Mouse (Mus musculus) heart, embryonic 13.5 days (tissue): Measurements from ENCODE around the gene Dok3. TPM values are rescaled to one million over a fixed set of nuclear protein-coding genes. Genes with fewer than 3 reads are reported as not detected.

Experiments
- ATAC-seq: fragments of 200-750 bp; cut with Nextera tagmentation; 2 replicates; pipeline ENCODE4 v1.8.0; 2017; ENCODE audit warnings: moderate TSS enrichment; ENCODE audit not compliant: insufficient number of reproducible peaks, low FRiP score, low TSS enrichment; ENCODE audit errors: extremely low read depth
- H3K27ac ChIP-seq: fragments of 300-500 bp; sonication (generic); replicated peaks from 2 replicates; pipeline ENCODE4 v1.5.1; 2015; ENCODE audit warnings: moderate library complexity, mild to moderate bottlenecking, inconsistent platforms
- H3K27me3 ChIP-seq: fragments of 300-500 bp; sonication (generic); replicated peaks from 2 replicates; pipeline ENCODE4 v1.6.1; 2015; ENCODE audit warnings: mild to moderate bottlenecking, inconsistent platforms
- H3K36me3 ChIP-seq: fragments of 300-500 bp; sonication (generic); 2 replicates; pipeline ENCODE4 v1.6.1; 2015; ENCODE audit warnings: mild to moderate bottlenecking, inconsistent platforms
- H3K4me1 ChIP-seq: fragments of 300-500 bp; sonication (generic); 2 replicates; pipeline ENCODE4 v1.6.1; 2015; ENCODE audit warnings: inconsistent platforms
- H3K4me2 ChIP-seq: fragments of 300-500 bp; sonication (generic); 2 replicates; pipeline ENCODE4 v1.6.1; 2015; ENCODE audit warnings: inconsistent platforms, mild to moderate bottlenecking, moderate library complexity
- H3K4me3 ChIP-seq: fragments of 300-500 bp; sonication (generic); 2 replicates; pipeline ENCODE4 v1.5.1; 2015; ENCODE audit warnings: moderate library complexity, mild to moderate bottlenecking, inconsistent platforms
- H3K9ac ChIP-seq: fragments of 300-500 bp; sonication (generic); 2 replicates; pipeline ENCODE4 v1.6.1; 2015; ENCODE audit warnings: inconsistent platforms, mild to moderate bottlenecking, moderate library complexity
- H3K9me3 ChIP-seq: fragments of 300-500 bp; sonication (generic); 2 replicates; pipeline ENCODE4 v1.6.1; 2016; ENCODE audit warnings: inconsistent platforms
- WGBS: fragments of 180-500 bp; shearing (Covaris S2); methylation state at CpG from one replicate; pipeline ENCODE4 v1.1.7; 2015; ENCODE audit warnings: mixed read lengths; 5-methylcytosine and 5-hydroxymethylcytosine counted together
- polyA plus RNA-seq: library from polyadenylated mRNA; unstranded; fragments of >200 nt; fragmentation: Nextera tagmentation; extraction: Ambion mirVana; gene quantifications from 2 replicates; pipeline ENCODE4 v1.2.1, GENCODE M21; 2015

Gene Dok3
- polyA plus RNA-seq, 1 experiment from 2014 or later: 1.2 TPM

- Histone ChIP-seq H3K27ac (peak overlapping the region; percentile 70), H3K4me1 (peaks cover 60% of the 10 kb centered on the region), H3K27me3 (peaks cover 88% of the 10 kb centered on the region)
Observed at GRCm38 (mm10) chr13:55486029-55486794, 42.9 kb downstream of the Dok3 start.

DNA sequence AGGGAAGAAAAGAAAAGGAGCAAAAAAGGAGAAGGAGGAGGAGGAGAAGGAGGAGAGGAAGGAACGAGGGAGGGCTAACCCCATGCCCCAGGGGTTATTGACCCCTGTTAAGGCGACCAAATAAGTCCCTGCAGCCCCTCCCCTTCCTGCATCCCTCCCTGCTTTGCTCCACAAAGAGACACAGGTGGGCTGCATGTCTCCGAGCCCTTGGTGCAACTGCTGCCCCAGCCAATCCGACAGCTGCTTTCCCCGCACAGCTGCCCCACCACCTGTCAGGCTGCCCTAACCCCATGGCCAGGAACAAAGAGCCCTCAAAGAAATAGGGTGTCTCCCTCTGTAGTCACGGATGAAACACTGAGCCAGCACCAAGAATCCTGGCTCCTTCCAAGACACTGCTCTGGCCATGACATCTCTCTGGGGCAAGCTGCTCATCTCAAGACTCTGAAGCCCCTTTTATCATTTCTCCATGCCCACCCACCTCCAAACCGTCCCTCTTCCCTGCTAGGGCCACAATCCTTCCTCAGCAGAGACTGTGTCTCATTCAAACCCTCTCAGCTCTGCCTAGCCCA, 44.5 kb downstream of the Dok3 start:
- no peak for ATAC-seq
- H3K4me3 ChIP-seq: no peak overlapping the region
- H3K27ac ChIP-seq: no peak overlapping the region
- peaks cover 29% of the 10 kb centered on the region for H3K36me3 ChIP-seq
- no peak overlapping the region; the same call in 1 of the 2 replicates for H3K9ac ChIP-seq
- 47% methylated on average over 7 of the region's 7 CpGs for whole genome bisulfite sequencing
- H3K4me1 ChIP-seq: peaks cover 60% of the 10 kb centered on the region
- H3K4me2 ChIP-seq: peak overlapping the region; percentile 81
- peaks cover 92% of the 10 kb centered on the region for H3K27me3 ChIP-seq
- no peaks in the 10 kb centered on the region for H3K9me3 ChIP-seq

More at GRCm38 (mm10) chr13:55486029-55486794, 42.9 kb downstream of the Dok3 start:
- no peaks in the 10 kb centered on the region for H3K9me3 ChIP-seq
- peak overlapping the region; percentile 81 for H3K4me2 ChIP-seq
- H3K4me3 ChIP-seq: peak overlapping the region; percentile 70
- peak overlapping the region; percentile 97 for H3K9ac ChIP-seq
- peaks cover 13% of the 10 kb centered on the region for H3K36me3 ChIP-seq
- 41% methylated on average over 14 of the region's 14 CpGs for WGBS
- no peak for ATAC-seq

DNA sequence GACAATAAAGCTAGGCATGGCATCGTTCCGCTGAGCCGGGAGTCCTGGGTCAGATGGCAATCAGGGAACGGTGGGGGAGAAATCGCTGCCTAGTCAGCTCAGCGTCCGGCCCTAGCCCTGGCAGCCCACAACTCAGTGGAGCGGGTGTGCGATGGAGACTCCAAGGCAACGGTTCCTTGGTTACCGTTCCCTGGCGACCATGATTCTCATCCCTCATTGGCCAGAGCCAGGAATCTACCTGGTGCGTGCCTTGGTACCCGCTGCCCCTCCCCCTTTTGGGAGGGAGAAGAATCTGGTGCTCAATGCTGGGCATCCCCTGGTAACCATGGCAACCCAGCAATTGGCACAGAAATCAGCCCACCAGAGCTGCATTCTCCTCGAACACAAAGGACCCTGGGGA, 45.5 kb downstream of the Dok3 start:
- Histone ChIP-seq H3K9me3 (no peaks in the 10 kb centered on the region), H3K36me3 (peaks cover 36% of the 10 kb centered on the region), H3K4me1 (peaks cover 65% of the 10 kb centered on the region), H3K9ac (peak overlapping the region; percentile 45; the same call in 1 of the 2 replicates), H3K27ac (peak overlapping the region; percentile 54), H3K27me3 (peaks cover 92% of the 10 kb centered on the region), H3K4me3 (no peak overlapping the region), H3K4me2 (peak overlapping the region; percentile 22)
- ATAC-seq: no peak
- 48% methylated on average over 15 of the region's 15 CpGs for WGBS

DNA sequence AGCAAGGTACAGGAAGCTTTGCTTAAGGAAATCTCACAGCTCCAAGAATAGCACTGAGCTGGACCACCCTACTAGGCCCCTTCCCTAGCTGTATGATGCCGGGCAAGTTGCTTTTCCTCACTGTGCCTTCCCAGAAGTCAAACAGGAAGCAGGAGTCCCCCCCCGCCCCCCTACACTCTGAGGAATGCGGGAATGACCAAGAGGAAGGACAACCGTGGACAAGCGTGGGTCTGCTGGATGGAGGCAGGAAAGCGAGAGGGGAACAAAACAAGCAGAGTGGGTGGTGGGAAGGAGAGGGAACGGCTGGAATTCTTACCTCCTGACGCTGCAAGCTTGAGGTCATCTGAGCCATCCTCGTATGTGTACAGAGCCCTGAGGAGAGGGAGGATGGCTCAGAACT, 46.0 kb downstream of the Dok3 start:
- peak overlapping the region; percentile 22 for H3K4me2 ChIP-seq

GRCm38 (mm10) chr13:55482542-55482941, 46.6 kb downstream of the Dok3 start:
- Histone ChIP-seq H3K4me1 (peaks cover 60% of the 10 kb centered on the region), H3K9ac (peak overlapping the region; percentile 50; the same call in 1 of the 2 replicates), H3K27ac (peak overlapping the region; percentile 54)

More for the DNA sequence above, 46.0 kb downstream of the Dok3 start:
- Histone ChIP-seq H3K36me3 (peaks cover 36% of the 10 kb centered on the region), H3K9me3 (no peaks in the 10 kb centered on the region), H3K4me3 (peak overlapping the region; percentile 2; the same call in 1 of the 2 replicates), H3K27ac (peak overlapping the region; percentile 54), H3K27me3 (peaks cover 86% of the 10 kb centered on the region), H3K9ac (peak overlapping the region; percentile 50; the same call in 1 of the 2 replicates), H3K4me1 (peaks cover 61% of the 10 kb centered on the region)
- ATAC-seq: no peak
- WGBS: 27% methylated on average over 9 of the region's 9 CpGs

DNA sequence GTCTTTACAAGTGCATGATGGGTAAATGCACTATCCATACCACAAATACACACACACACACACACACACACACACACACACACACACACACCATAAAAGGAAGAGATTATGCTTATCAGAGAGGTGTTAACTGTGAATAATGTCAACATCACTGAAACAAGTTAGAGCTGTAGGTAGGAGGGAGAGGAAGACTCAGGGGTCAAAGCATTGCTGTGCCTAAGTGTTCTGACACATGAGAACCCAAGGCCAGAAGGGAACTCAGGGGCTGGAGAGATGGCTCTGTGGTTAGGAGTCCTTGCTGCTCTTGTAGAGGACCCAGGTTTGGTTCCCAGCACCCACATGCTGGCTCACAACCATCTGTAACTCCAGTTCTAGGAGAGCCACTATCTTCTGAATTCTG, 49.2 kb downstream of the Dok3 start:
- no peaks in the 10 kb centered on the region for H3K9me3 ChIP-seq
- H3K9ac ChIP-seq: no peak overlapping the region
- peaks cover 88% of the 10 kb centered on the region for H3K27me3 ChIP-seq
- no peak overlapping the region for H3K27ac ChIP-seq
- no peak overlapping the region for H3K4me3 ChIP-seq
- no peak overlapping the region for H3K4me2 ChIP-seq
- ATAC-seq: no peak
- peaks cover 65% of the 10 kb centered on the region for H3K36me3 ChIP-seq
- peaks cover 35% of the 10 kb centered on the region for H3K4me1 ChIP-seq

More at GRCm38 (mm10) chr13:55482542-55482941, 46.6 kb downstream of the Dok3 start:
- peak overlapping the region; percentile 2; the same call in 1 of the 2 replicates for H3K4me3 ChIP-seq
- H3K9me3 ChIP-seq: no peaks in the 10 kb centered on the region
- WGBS: 52% methylated on average over 7 of the region's 7 CpGs
- H3K4me2 ChIP-seq: peak overlapping the region; percentile 22; the same call in 1 of the 2 replicates
- no peak; the same call in 1 of the 2 replicates for ATAC-seq
- H3K27me3 ChIP-seq: peaks cover 85% of the 10 kb centered on the region
- H3K36me3 ChIP-seq: peaks cover 39% of the 10 kb centered on the region

GRCm38 (mm10) chr13:55479008-55479407, 50.1 kb downstream of the Dok3 start:
- Histone ChIP-seq H3K4me1 (peaks cover 30% of the 10 kb centered on the region), H3K4me3 (no peak overlapping the region), H3K36me3 (peaks cover 74% of the 10 kb centered on the region), H3K27me3 (peaks cover 88% of the 10 kb centered on the region), H3K9ac (no peak overlapping the region), H3K27ac (peak overlapping the region; percentile 52; the same call in 1 of the 2 replicates), H3K9me3 (no peaks in the 10 kb centered on the region), H3K4me2 (no peak overlapping the region)
- 62% methylated on average over 7 of the region's 7 CpGs for WGBS
- ATAC-seq: no peak

DNA sequence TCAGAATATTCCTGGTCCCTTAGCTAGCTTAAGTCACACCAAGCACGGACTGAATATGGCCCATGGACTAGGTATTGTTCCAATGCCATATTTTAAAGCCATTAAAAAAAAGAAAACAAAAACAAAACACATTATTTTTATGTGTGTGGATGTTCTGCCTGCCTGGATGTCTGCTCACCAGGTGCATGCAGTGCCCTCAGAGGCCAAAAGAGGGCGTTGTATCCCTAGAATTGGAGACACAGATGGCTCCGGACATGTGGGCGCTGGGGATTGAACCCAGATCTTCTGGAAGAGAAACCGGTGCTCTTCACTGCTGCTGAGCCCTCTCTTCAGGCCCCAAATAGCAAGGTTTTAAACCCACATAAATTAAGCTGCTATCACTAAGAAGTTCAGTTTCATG, 51.1 kb downstream of the Dok3 start:
- H3K9me3 ChIP-seq: no peaks in the 10 kb centered on the region
- WGBS: 47% methylated on average over 5 of the region's 5 CpGs
- no peak overlapping the region for H3K4me2 ChIP-seq
- H3K9ac ChIP-seq: no peak overlapping the region
- H3K27ac ChIP-seq: no peak overlapping the region
- H3K4me3 ChIP-seq: no peak overlapping the region
- peaks cover 88% of the 10 kb centered on the region for H3K27me3 ChIP-seq
- ATAC-seq: no peak
- peaks cover 80% of the 10 kb centered on the region for H3K36me3 ChIP-seq
- peaks cover 30% of the 10 kb centered on the region for H3K4me1 ChIP-seq

DNA sequence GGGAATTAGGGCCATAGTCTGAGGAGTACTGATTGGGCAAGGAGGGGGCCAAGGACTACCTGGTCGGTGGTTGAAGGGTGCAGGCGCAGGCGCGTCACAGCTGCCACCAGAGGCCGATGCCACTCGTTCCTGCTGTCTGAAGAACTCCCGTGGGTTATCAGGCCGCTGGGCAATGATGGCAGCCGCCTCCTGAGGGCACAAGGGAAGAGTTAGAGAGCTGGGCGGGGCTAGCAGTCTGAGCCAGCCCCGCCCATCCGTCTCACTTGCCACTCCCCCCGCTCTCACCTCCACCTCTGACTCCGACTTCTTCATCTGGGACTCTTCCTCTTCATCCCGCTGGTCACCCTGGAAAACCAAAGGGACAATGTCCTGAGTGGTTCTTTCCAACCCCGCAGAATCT, 51.6 kb downstream of the Dok3 start:
- H3K9ac ChIP-seq: no peak overlapping the region
- no peak for ATAC-seq
- H3K4me3 ChIP-seq: no peak overlapping the region
- H3K9me3 ChIP-seq: no peaks in the 10 kb centered on the region
- H3K4me2 ChIP-seq: no peak overlapping the region
- peaks cover 28% of the 10 kb centered on the region for H3K4me1 ChIP-seq
- peaks cover 80% of the 10 kb centered on the region for H3K36me3 ChIP-seq
- 59% methylated on average over 16 of the region's 16 CpGs for whole genome bisulfite sequencing
- H3K27ac ChIP-seq: no peak overlapping the region
- H3K27me3 ChIP-seq: peaks cover 87% of the 10 kb centered on the region

GRCm38 (mm10) chr13:55476256-55476655, 52.8 kb downstream of the Dok3 start:
- Histone ChIP-seq H3K4me3 (no peak overlapping the region), H3K9me3 (no peaks in the 10 kb centered on the region), H3K27ac (no peak overlapping the region), H3K9ac (no peak overlapping the region), H3K36me3 (peaks cover 67% of the 10 kb centered on the region), H3K4me1 (peaks cover 30% of the 10 kb centered on the region), H3K27me3 (peaks cover 85% of the 10 kb centered on the region), H3K4me2 (no peak overlapping the region)
- no peak for ATAC-seq
- WGBS: 90% methylated on average over 8 of the region's 8 CpGs

GRCm38 (mm10) chr13:55475750-55476149, 53.3 kb downstream of the Dok3 start:
- 84% methylated on average over 5 of the region's 5 CpGs for WGBS
- ATAC-seq: no peak

More at GRCm38 (mm10) chr13:55475750-55476149, 53.3 kb downstream of the Dok3 start:
- Histone ChIP-seq H3K27ac (no peak overlapping the region), H3K4me1 (peaks cover 35% of the 10 kb centered on the region), H3K9ac (no peak overlapping the region), H3K27me3 (peaks cover 86% of the 10 kb centered on the region), H3K4me3 (no peak overlapping the region), H3K9me3 (no peaks in the 10 kb centered on the region), H3K36me3 (peaks cover 62% of the 10 kb centered on the region), H3K4me2 (no peak overlapping the region)
